Mouse (Mus musculus) R1 (cell line): ENCODE results near the gene Gm21650.
"Not testable (repeated sequence)": the region's sequence is repeated elsewhere in the genome, so short reads cannot be mapped to it uniquely, and the experiment has no call there.

ENCODE experiments used
- DNase-seq: peaks from one replicate; pipeline ENCODE4 v3.0.0-alpha.2; 2018; ENCODE audit warnings: low read depth, low spot score

Gene Gm21650

GRCm38 (mm10) chrY:77692508-77692907, at the start of gene Gm21650:
Gene Gm21650 (plus strand): TSS chrY:77692808.
- not testable (repeated sequence) for DNase-seq
